Mouse (Mus musculus): Measurements from ENCODE around the gene Ttc32. TPM values are rescaled to one million over a fixed set of nuclear protein-coding genes. Genes with fewer than 3 reads are reported as not detected.

The Ttc32 gene
- polyA plus RNA-seq, 1 experiment from 2014 or later = 27.9 TPM

- Histone ChIP-seq H3K27me3 (ENCODE audit: control insufficient read depth, insufficient read depth, low read depth, low read length) (no peaks in the 10 kb centered on the region), H3K4me1 (replicated peaks; ENCODE audit: control insufficient read depth, insufficient read depth, low read length) (no peaks in the 10 kb centered on the region), H3K4me2 (ENCODE audit: low read depth, low read length) (no peak overlapping the region), H3K27ac (ENCODE audit: low read length) (no peak overlapping the region), H3K9me3 (ENCODE audit: control insufficient read depth, low read length) (no peaks in the 10 kb centered on the region), H3K36me3 (ENCODE audit: control insufficient read depth, insufficient read depth, low read length) (no peaks in the 10 kb centered on the region), H3K9ac (ENCODE audit: low read length) (no peak overlapping the region), H3K4me3 (ENCODE audit: low read length) (no peak overlapping the region)
- no peak for ATAC-seq (ENCODE audit: low read depth)
- 81% methylated on average over 5 of the region's 5 CpGs for WGBS
Observed at GRCm38 (mm10) chr12:9040177-9040576, 10.4 kb downstream of the Ttc32 start.

- ATAC-seq (ENCODE audit: low read depth) = no peak
- Histone ChIP-seq H3K9me3 (ENCODE audit: control insufficient read depth, low read length) (no peaks in the 10 kb centered on the region), H3K4me3 (ENCODE audit: low read length) (no peak overlapping the region), H3K27me3 (ENCODE audit: control insufficient read depth, insufficient read depth, low read depth, low read length) (no peaks in the 10 kb centered on the region), H3K36me3 (ENCODE audit: control insufficient read depth, insufficient read depth, low read length) (no peaks in the 10 kb centered on the region), H3K9ac (ENCODE audit: low read length) (no peak overlapping the region), H3K4me2 (ENCODE audit: low read depth, low read length) (no peak overlapping the region), H3K27ac (ENCODE audit: low read length) (no peak overlapping the region), H3K4me1 (replicated peaks; ENCODE audit: control insufficient read depth, insufficient read depth, low read length) (no peaks in the 10 kb centered on the region)
- WGBS = 77% methylated on average over 7 of the region's 7 CpGs
Observed at GRCm38 (mm10) chr12:9040686-9041085, 10.9 kb downstream of the Ttc32 start.

- Histone ChIP-seq H3K9me3 (ENCODE audit: control insufficient read depth, low read length) (no peaks in the 10 kb centered on the region), H3K4me3 (ENCODE audit: low read length) (no peak overlapping the region), H3K36me3 (ENCODE audit: control insufficient read depth, insufficient read depth, low read length) (no peaks in the 10 kb centered on the region), H3K4me1 (replicated peaks; ENCODE audit: control insufficient read depth, insufficient read depth, low read length) (no peaks in the 10 kb centered on the region), H3K4me2 (ENCODE audit: low read depth, low read length) (no peak overlapping the region), H3K27ac (ENCODE audit: low read length) (no peak overlapping the region), H3K27me3 (ENCODE audit: control insufficient read depth, insufficient read depth, low read depth, low read length) (no peaks in the 10 kb centered on the region), H3K9ac (ENCODE audit: low read length) (no peak overlapping the region)
- ATAC-seq (ENCODE audit: low read depth) = no peak
- WGBS = 74% methylated on average over 5 of the region's 5 CpGs
Observed at GRCm38 (mm10) chr12:9042316-9042715, 12.5 kb downstream of the Ttc32 start.

GRCm38 (mm10) chr12:9042759-9043158 lies 13.0 kb downstream of the Ttc32 start:
- no peak overlapping the region for H3K4me2 ChIP-seq (ENCODE audit: low read depth, low read length)
- H3K9ac ChIP-seq (ENCODE audit: low read length) = no peak overlapping the region
- H3K9me3 ChIP-seq (ENCODE audit: control insufficient read depth, low read length) = no peaks in the 10 kb centered on the region
- no peaks in the 10 kb centered on the region for H3K4me1 ChIP-seq (replicated peaks; ENCODE audit: control insufficient read depth, insufficient read depth, low read length)
- 72% methylated on average over 3 of the region's 3 CpGs for WGBS
- H3K4me3 ChIP-seq (ENCODE audit: low read length) = no peak overlapping the region
- no peak overlapping the region for H3K27ac ChIP-seq (ENCODE audit: low read length)
- ATAC-seq (ENCODE audit: low read depth) = no peak
- no peaks in the 10 kb centered on the region for H3K36me3 ChIP-seq (ENCODE audit: control insufficient read depth, insufficient read depth, low read length)
- no peaks in the 10 kb centered on the region for H3K27me3 ChIP-seq (ENCODE audit: control insufficient read depth, insufficient read depth, low read depth, low read length)

GRCm38 (mm10) chr12:9044666-9045065 lies 14.9 kb downstream of the Ttc32 start:
- no peak overlapping the region for H3K27ac ChIP-seq (ENCODE audit: low read length)
- no peak overlapping the region for H3K4me2 ChIP-seq (ENCODE audit: low read depth, low read length)
- no peaks in the 10 kb centered on the region for H3K27me3 ChIP-seq (ENCODE audit: control insufficient read depth, insufficient read depth, low read depth, low read length)
- no peaks in the 10 kb centered on the region for H3K9me3 ChIP-seq (ENCODE audit: control insufficient read depth, low read length)
- H3K4me3 ChIP-seq (ENCODE audit: low read length) = no peak overlapping the region
- no peaks in the 10 kb centered on the region for H3K4me1 ChIP-seq (replicated peaks; ENCODE audit: control insufficient read depth, insufficient read depth, low read length)
- 90% methylated on average over 7 of the region's 7 CpGs for WGBS
- ATAC-seq (ENCODE audit: low read depth) = no peak
- no peak overlapping the region for H3K9ac ChIP-seq (ENCODE audit: low read length)
- no peaks in the 10 kb centered on the region for H3K36me3 ChIP-seq (ENCODE audit: control insufficient read depth, insufficient read depth, low read length)

GRCm38 (mm10) chr12:9046674-9047073 lies 16.9 kb downstream of the Ttc32 start:
- WGBS = 77% methylated on average over 4 of the region's 4 CpGs
- Histone ChIP-seq H3K36me3 (ENCODE audit: control insufficient read depth, insufficient read depth, low read length) (no peaks in the 10 kb centered on the region), H3K9me3 (ENCODE audit: control insufficient read depth, low read length) (no peaks in the 10 kb centered on the region), H3K4me1 (replicated peaks; ENCODE audit: control insufficient read depth, insufficient read depth, low read length) (no peaks in the 10 kb centered on the region), H3K27ac (ENCODE audit: low read length) (no peak overlapping the region), H3K27me3 (ENCODE audit: control insufficient read depth, insufficient read depth, low read depth, low read length) (no peaks in the 10 kb centered on the region), H3K4me3 (ENCODE audit: low read length) (no peak overlapping the region), H3K4me2 (ENCODE audit: low read depth, low read length) (no peak overlapping the region), H3K9ac (ENCODE audit: low read length) (no peak overlapping the region)
- ATAC-seq (ENCODE audit: low read depth) = no peak

- 55% methylated on average over 8 of the region's 8 CpGs for WGBS
- no peak overlapping the region for H3K9ac ChIP-seq (ENCODE audit: low read length)
- no peaks in the 10 kb centered on the region for H3K9me3 ChIP-seq (ENCODE audit: control insufficient read depth, low read length)
Observed at GRCm38 (mm10) chr12:9048090-9048489, 18.3 kb downstream of the Ttc32 start.

GRCm38 (mm10) chr12:9050824-9051223 lies 21.0 kb downstream of the Ttc32 start:
- Histone ChIP-seq H3K9me3 (ENCODE audit: control insufficient read depth, low read length) (no peaks in the 10 kb centered on the region), H3K27ac (ENCODE audit: low read length) (no peak overlapping the region), H3K9ac (ENCODE audit: low read length) (no peak overlapping the region), H3K36me3 (ENCODE audit: control insufficient read depth, insufficient read depth, low read length) (no peaks in the 10 kb centered on the region), H3K4me1 (replicated peaks; ENCODE audit: control insufficient read depth, insufficient read depth, low read length) (peaks cover 4% of the 10 kb centered on the region), H3K4me2 (ENCODE audit: low read depth, low read length) (no peak overlapping the region), H3K4me3 (ENCODE audit: low read length) (no peak overlapping the region), H3K27me3 (ENCODE audit: control insufficient read depth, insufficient read depth, low read depth, low read length) (no peaks in the 10 kb centered on the region)
- no peak for ATAC-seq (ENCODE audit: low read depth)
- 15% methylated on average over 6 of the region's 6 CpGs for WGBS

More at GRCm38 (mm10) chr12:9048090-9048489, 18.3 kb downstream of the Ttc32 start:
- Histone ChIP-seq H3K27me3 (ENCODE audit: control insufficient read depth, insufficient read depth, low read depth, low read length) (no peaks in the 10 kb centered on the region), H3K4me2 (ENCODE audit: low read depth, low read length) (no peak overlapping the region), H3K4me1 (replicated peaks; ENCODE audit: control insufficient read depth, insufficient read depth, low read length) (no peaks in the 10 kb centered on the region), H3K27ac (ENCODE audit: low read length) (no peak overlapping the region), H3K4me3 (ENCODE audit: low read length) (no peak overlapping the region), H3K36me3 (ENCODE audit: control insufficient read depth, insufficient read depth, low read length) (no peaks in the 10 kb centered on the region)
- ATAC-seq (ENCODE audit: low read depth) = no peak

GRCm38 (mm10) chr12:9052075-9052829 lies 22.5 kb downstream of the Ttc32 start:
- ATAC-seq (ENCODE audit: low read depth) = peak; percentile 76
- no peak overlapping the region for H3K27ac ChIP-seq (ENCODE audit: low read length)
- H3K36me3 ChIP-seq (ENCODE audit: control insufficient read depth, insufficient read depth, low read length) = no peaks in the 10 kb centered on the region
- 56% methylated on average over 8 of the region's 8 CpGs for WGBS
- no peak overlapping the region for H3K4me2 ChIP-seq (ENCODE audit: low read depth, low read length)
- H3K27me3 ChIP-seq (ENCODE audit: control insufficient read depth, insufficient read depth, low read depth, low read length) = no peaks in the 10 kb centered on the region
- peaks cover 4% of the 10 kb centered on the region for H3K4me1 ChIP-seq (replicated peaks; ENCODE audit: control insufficient read depth, insufficient read depth, low read length)
- H3K9me3 ChIP-seq (ENCODE audit: control insufficient read depth, low read length) = no peaks in the 10 kb centered on the region
- no peak overlapping the region for H3K9ac ChIP-seq (ENCODE audit: low read length)
- no peak overlapping the region for H3K4me3 ChIP-seq (ENCODE audit: low read length)

Measured in lung, embryonic 16.5 days (tissue).